Mouse (Mus musculus) bone marrow macrophage, adult 2 months (primary cell): ENCODE results near the gene Klf2.

ENCODE experiments used
- CTCF ChIP-seq: IDR thresholded peaks from 2 replicates; pipeline ENCODE4 v1.5.1; 2012; ENCODE audit warnings: low read depth, mild to moderate bottlenecking, low read length, moderate library complexity
- POLR2A ChIP-seq: IDR thresholded peaks from 2 replicates; pipeline ENCODE4 v1.6.1; 2012; ENCODE audit warnings: mild to moderate bottlenecking, low read depth, low read length, borderline replicate concordance

GRCm38 (mm10) chr8:72316053-72316695, 2.7 kb upstream of the Klf2 start:
- TF ChIP-seq POLR2A (no peak), CTCF (no peak)
